Mouse (Mus musculus) retina, embryonic 14.5 days (tissue): ENCODE measurements around the gene Ccdc159.

ENCODE experiments used
- DNase-seq: peaks from one replicate; pipeline ENCODE4 v3.0.0-alpha.2; 2015; ENCODE audit warnings: low spot score

The Ccdc159 gene

GRCm38 (mm10) chr9:21927208-21927753, at the start of gene Ccdc159, which contains the start of gene Tmem205:
Ccdc159 (plus strand) TSS chr9:21927471.
Tmem205 (minus strand) TSS chr9:21927556.
- peak; percentile 96 for DNase-seq

GRCm38 (mm10) chr9:21889229-21889628, 38.0 kb upstream of the Ccdc159 start:
- DNase-seq = no peak

- DNase-seq = peak; percentile 85
Measured at GRCm38 (mm10) chr9:21901223-21901820, 25.9 kb upstream of the Ccdc159 start.

GRCm38 (mm10) chr9:21904031-21904430, 23.2 kb upstream of the Ccdc159 start:
- no peak for DNase-seq

DNA sequence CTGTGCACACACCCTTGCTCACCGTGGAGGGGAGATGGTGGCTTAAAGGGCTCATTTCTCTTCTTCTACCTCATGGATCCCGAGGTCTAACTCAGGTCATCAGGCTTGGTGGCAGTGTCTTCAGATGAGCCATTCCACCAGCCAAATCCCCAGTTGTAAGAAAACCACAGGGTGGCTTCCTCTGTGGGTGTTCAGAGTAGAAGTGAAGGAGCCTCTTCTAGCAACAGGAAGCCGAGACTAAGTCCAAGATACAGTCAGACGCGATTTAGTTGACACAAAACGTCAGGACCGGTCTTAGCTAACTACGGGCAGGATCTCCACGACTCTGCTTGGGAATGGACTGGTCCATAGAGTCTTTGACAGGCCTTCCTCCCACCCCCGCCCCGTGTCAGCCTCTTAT, 19.1 kb upstream of the Ccdc159 start:
- no peak for DNase-seq

DNA sequence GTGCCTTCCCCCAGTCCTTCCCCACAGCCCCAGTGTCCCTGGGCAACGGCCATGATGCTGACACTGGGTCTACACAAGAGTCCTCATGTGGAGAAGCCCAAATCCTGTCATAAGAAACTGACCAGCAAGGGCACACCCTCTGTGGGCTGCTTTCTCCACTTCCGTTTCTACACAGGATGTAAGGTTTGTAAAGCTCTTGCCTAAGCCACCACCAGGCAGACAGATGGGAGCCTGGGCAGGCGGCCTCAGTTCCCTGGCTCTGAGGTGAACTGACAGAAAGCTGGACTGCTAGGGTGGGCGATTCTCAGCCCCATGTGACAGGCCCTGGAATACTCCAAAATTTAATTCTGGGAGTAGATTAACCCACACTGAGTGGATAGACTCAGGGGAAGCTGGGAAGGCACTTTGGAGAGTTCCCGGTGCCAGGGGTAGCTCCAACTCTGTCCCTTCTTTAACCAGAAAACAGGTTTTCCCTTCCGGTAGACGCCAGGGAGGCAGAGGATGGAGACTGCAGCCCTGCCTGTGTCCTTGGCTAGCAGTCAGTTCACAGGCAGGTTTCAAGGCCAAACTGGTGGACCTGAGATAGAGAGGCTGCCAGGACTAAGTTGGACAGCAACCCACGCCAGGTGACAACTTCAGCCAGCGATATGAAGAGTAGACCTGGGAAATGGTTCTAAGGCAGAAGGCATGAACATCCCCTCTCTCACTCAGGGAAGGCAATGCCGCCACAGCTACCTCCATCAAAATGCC, 17.6 kb upstream of the Ccdc159 start:
- no peak for DNase-seq

- no peak for DNase-seq
Measured at GRCm38 (mm10) chr9:21916851-21917492, 10.3 kb upstream of the Ccdc159 start.

DNA sequence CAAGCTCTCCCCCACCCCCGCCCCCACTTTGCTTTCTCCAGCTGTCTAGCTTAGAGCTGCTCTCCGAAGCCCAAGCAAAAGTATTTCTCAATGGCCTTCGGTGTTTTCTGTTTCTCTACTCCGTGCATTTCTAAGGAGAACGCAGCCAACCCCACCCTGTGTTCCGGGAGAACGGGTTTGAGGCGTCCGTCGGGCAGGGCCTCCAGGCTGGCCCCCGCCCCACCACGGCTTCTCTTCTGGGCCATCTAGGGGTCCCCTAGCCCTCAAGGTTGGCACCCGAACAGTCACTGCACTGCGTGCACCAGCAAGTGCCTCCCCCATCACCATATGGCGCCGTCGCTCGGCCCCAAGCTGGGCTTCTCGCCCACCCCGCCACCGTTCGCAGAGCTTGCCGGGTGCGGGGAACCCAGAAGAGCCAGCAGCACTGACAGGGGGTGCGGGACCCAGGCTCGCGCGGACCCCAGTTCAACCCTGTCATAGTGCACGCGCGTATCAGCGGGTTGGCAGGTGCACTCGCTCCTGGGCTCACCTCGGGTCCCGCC, 9.7 kb upstream of the Ccdc159 start:
- DNase-seq = no peak

DNA sequence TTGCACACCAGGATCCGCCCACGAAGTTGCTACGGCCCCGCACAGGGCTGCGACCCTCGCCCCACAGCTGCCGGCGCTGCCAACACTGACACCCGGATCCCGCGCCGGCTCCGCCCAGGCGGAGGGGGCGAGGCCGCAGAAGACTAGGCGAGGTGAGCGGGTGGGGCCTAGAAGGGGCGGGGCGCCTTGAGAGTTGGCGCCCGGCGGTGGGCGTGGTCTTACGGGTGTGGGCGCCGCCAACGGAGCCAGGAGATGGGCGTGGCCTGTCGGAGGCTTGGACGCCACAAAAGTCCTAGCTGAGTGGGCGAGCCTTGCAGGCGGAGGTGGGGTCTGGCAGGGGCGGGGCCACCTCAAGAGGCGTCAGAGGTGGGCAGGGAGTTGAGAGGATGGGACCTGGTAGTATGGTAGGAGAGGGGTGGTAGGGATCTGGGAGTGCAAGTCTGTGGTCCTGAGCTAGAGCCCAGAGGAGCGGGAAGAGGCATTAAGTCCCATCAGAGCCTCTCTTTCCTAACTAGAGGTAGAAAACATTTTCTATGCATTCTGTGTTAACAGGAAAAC, 9.2 kb upstream of the Ccdc159 start, which contains the start of gene Rab3d:
Gene Rab3d, minus strand, starts transcription at position 158 of the 558 bp plus-strand sequence.
- peak; percentile 98 for DNase-seq

GRCm38 (mm10) chr9:21918692-21919384, 8.4 kb upstream of the Ccdc159 start:
- DNase-seq = no peak

- DNase-seq = no peak
Measured at GRCm38 (mm10) chr9:21923036-21923435, 4.2 kb upstream of the Ccdc159 start.

- DNase-seq = no peak
Measured at GRCm38 (mm10) chr9:21923490-21924098, 3.7 kb upstream of the Ccdc159 start.

DNA sequence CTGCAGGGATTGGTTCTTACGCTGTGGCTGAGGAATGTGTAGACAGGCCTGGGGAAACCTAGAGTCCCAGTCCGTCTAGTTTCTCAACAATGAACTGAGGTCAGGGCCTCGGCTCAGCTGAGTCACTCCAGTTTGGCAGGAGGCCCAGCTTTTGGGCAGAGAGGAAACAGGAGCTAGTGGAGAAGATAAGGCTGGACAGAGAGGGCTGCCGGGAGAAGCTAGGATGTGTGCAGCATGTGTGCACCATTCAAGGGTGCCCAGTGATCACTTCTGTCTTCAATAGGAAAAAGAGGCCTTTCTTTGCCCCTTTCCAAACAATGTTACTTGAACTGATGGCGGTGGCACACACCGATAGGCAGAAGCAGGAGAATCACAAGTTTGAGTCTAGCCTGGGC, 3.2 kb upstream of the Ccdc159 start:
- DNase-seq = no peak

DNA sequence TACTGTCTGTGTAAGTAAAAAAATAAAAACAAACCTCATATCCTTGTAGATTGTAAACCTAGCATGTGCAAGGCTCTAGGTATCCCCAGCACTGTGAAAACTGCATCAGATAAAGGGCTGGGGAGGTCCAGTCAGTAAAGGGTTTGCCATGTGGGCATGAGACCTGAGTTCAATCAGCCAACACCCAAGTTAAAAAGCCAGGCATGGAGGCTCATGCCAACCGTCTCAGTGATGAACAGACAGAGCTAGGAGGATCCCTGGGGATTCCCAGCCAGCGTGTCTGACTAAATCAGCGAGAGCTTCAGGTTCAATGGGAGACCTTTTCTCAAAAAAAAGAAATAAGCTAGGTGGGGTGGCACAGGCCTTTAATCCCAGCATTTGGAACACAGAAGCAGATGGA, 2.2 kb upstream of the Ccdc159 start:
- DNase-seq = no peak

GRCm38 (mm10) chr9:21925506-21925905, 1.8 kb upstream of the Ccdc159 start:
- DNase-seq = no peak

DNA sequence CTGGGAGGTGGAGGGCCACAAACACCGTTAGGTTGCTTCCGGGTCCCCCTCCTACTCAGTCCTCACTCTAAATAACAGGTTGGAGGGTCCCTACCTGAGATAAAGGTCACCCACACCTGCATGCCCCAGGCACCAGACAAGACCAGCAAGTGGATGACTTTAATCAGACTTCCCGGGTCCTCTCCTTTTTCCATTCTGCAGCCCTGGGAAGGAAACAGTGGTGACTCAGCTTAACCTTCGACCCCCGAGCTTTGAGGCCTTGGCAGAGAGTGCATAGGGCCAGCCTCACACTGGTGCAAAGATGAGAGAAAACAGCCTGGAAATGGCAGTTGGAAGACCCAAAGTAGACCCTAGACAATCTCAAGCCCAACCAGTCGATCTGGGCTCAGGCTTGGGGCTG, 1.1 kb upstream of the Ccdc159 start:
- no peak for DNase-seq

DNA sequence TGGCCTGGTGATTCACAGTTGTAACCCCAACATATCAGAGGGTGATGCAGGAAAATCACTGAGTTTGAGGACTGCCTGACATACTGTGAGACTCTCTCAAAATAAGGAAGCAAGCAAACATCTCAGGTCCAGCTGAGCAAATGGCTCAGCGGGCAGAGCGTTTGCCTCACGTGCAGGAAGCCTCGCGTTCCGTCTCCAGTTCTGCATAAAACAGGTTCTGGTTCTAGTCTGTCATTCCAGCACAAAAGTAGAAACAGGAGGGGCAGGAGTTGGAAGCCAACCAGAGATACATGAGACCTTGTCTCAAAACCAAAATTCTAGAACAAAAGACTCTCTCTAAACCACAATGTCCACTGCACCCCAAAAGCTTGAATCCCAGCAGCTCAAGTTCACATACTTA, 487 bp upstream of the Ccdc159 start:
- no peak for DNase-seq

DNA sequence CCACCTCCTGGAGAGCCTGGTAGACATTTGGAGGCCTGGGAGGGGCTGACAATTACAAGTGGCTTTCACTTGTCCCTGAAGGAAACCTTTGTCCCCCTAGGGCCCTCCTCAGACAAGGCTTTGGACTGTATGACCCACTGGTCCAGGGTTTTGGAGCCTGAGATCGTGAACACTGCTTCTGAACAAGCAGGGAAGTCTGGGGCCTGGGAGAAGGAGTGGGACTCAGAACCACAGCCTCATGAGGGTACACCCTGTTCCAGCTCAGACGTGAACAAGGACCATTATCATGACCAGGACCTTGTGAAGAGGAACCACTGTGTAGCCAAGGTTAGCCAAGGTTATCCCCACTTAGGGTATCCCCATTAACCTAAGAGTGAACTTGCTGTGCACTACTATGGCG, 1.9 kb downstream of the Ccdc159 start:
- DNase-seq = no peak

DNA sequence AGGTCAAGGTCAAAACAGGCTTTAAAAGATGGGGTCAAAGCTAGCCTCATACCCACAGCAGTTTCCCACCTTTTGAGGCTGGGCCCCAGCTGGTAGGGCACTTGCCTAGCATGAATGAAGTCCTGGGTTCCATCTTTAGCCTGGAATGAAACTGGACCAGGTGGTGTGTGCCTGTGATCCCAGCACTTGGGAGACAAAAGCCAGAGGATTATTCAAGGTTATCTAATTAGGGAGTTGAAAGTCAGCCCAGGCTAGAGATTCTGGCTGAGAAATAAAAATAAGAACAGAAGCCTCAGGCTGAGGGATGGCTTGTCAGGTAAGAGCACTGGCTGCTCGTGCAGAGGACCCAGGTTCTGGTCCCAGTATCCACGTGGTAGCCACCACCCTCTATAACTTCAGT, 4.7 kb downstream of the Ccdc159 start:
- no peak for DNase-seq

GRCm38 (mm10) chr9:21932445-21933137, 5.3 kb downstream of the Ccdc159 start:
- no peak for DNase-seq

- DNase-seq = no peak
Measured at GRCm38 (mm10) chr9:21934021-21934420, 6.8 kb downstream of the Ccdc159 start.
